9 mouse cellular contexts compared by ENCODE assay signal in the genomic region with DNA sequence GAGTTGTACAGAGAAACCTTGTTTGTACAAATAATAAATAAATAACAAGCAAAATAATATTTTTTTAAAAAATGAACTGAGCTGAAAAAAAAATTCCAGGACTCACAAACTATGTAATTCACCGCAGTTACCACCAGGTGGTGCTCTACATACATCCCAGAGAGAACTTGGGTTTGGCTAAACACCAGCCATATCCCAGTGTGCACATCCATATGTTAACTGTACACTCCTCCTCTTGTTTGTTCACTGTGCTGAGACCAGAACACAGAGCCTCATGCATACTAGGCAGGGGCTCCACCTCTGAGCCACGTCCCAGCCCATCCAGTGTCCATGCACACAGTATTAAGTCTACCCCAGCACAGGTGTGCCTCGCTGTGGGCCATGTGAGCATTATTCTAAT. TPM values are rescaled to one million over a fixed set of nuclear protein-coding genes. Genes with fewer than 3 reads are reported as not detected.
DNase-seq lines count a peak whose midpoint lies in the region; ATAC-seq lines count a peak whose summit lies in the region.
"Had no signal": no experiment of that assay in that cellular context is flagged by ENCODE, and none has a peak within 500 bp of the region (broad histone marks: within the 10 kb centered on the region; RNA-seq: fewer than 3 reads in every experiment).

No protein-coding gene starts in this region.

- no peak overlapping the region for H3K4me3 ChIP-seq in forebrain, embryonic 10.5 days
- no peak overlapping the region for H3K4me3 ChIP-seq in kidney, embryonic 14.5 days (ENCODE audit: low read length)

- no peaks in the 10 kb centered on the region for H3K4me1 ChIP-seq in forebrain, embryonic 10.5 days
- no peaks in the 10 kb centered on the region for H3K4me1 ChIP-seq in kidney, embryonic 14.5 days (ENCODE audit: control insufficient read depth, insufficient read depth, low read length)

- no peak overlapping the region for H3K9ac ChIP-seq in kidney, embryonic 14.5 days (ENCODE audit: low read depth, low read length)

- 51% methylated on average over 3 of the region's 3 CpGs for WGBS in forebrain, embryonic 10.5 days
- 57% methylated on average over 3 of the region's 3 CpGs for WGBS in kidney, embryonic 14.5 days

- H3K9me3 ChIP-seq in forebrain, embryonic 10.5 days: no peaks in the 10 kb centered on the region
- no peaks in the 10 kb centered on the region for H3K9me3 ChIP-seq in kidney, embryonic 14.5 days (ENCODE audit: control insufficient read depth, low read length)

- H3K27me3 ChIP-seq in forebrain, embryonic 10.5 days (ENCODE audit: poor library complexity, severe bottlenecking): no peaks in the 10 kb centered on the region
- no peaks in the 10 kb centered on the region for H3K27me3 ChIP-seq in kidney, embryonic 14.5 days (ENCODE audit: control insufficient read depth, insufficient read depth, low read length)

- H3K4me2 ChIP-seq in kidney, embryonic 14.5 days (replicated peaks; ENCODE audit: low read depth, low read length): no peak overlapping the region

- H3K36me3 ChIP-seq in forebrain, embryonic 10.5 days (replicated peaks): peaks cover 66% of the 10 kb centered on the region
- H3K36me3 ChIP-seq in kidney, embryonic 14.5 days (ENCODE audit: control insufficient read depth, insufficient read depth, low read length): peaks cover 54% of the 10 kb centered on the region

- ATAC-seq in kidney, embryonic 14.5 days (ENCODE audit: low FRiP score, low TSS enrichment): peak; percentile 65; the same call in 1 of the 2 replicates

- H3K27ac ChIP-seq in forebrain, embryonic 10.5 days: no peak overlapping the region
- no peak overlapping the region for H3K27ac ChIP-seq in kidney, embryonic 14.5 days (ENCODE audit: low read depth, low read length)

- DNase-seq in right cerebral cortex, adult 2 months (ENCODE audit: low spot score in 2 of 2): peak; percentile 49 to 50
- DNase-seq in right cerebral cortex, postnatal 36 days (ENCODE audit: low spot score in 2 of 2): no peak
- peak; percentile 30 to 56 for DNase-seq in adrenal gland, postnatal 36 days
- DNase-seq in forebrain, embryonic 10.5 days (ENCODE audit: extremely low spot score, low spot score): peak; percentile 48
- DNase-seq in lung, adult 18-20 months: peak; percentile 24 to 48
- DNase-seq in retina, adult 2 months (ENCODE audit: low read depth, low spot score): peak; percentile 38
- DNase-seq in ovary, postnatal 36 days (ENCODE audit: low spot score): no peak

RNA-seq across cellular contexts. Expression of gene Ap2s1, which starts 7.9 kb away (rescaled TPM):
- total RNA-seq in adrenal gland, postnatal 36 days (2021): 100 to 1,000 TPM; 133 to 149 TPM
- 249 and 254 TPM in 2 replicates for polyA plus RNA-seq in forebrain, embryonic 10.5 days (2016; fragmentation: Nextera tagmentation; extraction: Ambion mirVana)
- polyA plus RNA-seq in kidney, embryonic 14.5 days (2014; fragmentation: Nextera tagmentation; extraction: Ambion mirVana): 270 and 336 TPM in 2 replicates

RNA-seq across cellular contexts. Expression of gene Ceacam9, which starts 24.4 kb away (rescaled TPM):
- not detected for total RNA-seq in adrenal gland, postnatal 36 days (2021)
- polyA plus RNA-seq in forebrain, embryonic 10.5 days (2016; fragmentation: Nextera tagmentation; extraction: Ambion mirVana): not detected in 2 replicates
- not detected in 2 replicates for polyA plus RNA-seq in kidney, embryonic 14.5 days (2014; fragmentation: Nextera tagmentation; extraction: Ambion mirVana)
- total RNA-seq: gastrocnemius, postnatal 36 days had no signal

RNA-seq across cellular contexts. Expression of gene Slc1a5, which starts 35.0 kb away (rescaled TPM):
- total RNA-seq in adrenal gland, postnatal 36 days (2021): 100 to 1,000 TPM; 118 to 152 TPM
- polyA plus RNA-seq in forebrain, embryonic 10.5 days (2016; fragmentation: Nextera tagmentation; extraction: Ambion mirVana): 44.3 and 46.2 TPM in 2 replicates
- polyA plus RNA-seq in kidney, embryonic 14.5 days (2014; fragmentation: Nextera tagmentation; extraction: Ambion mirVana): 30.2 and 36.1 TPM in 2 replicates

Comparison
In these comparisons a context has a peak if more than half of its experiments do, and no peak if none do; other contexts are left out.
1. DNase-seq: peak in right cerebral cortex, adult 2 months (2 of 2), adrenal gland, postnatal 36 days (2 of 2), forebrain, embryonic 10.5 days (single experiment), lung, adult 18-20 months (2 of 2) and retina, adult 2 months (single experiment); none in right cerebral cortex, postnatal 36 days (0 of 2) and ovary, postnatal 36 days (single experiment).